Mouse (Mus musculus): ENCODE data around the gene Abca6. TPM values are rescaled to one million over a fixed set of nuclear protein-coding genes. Genes with fewer than 3 reads are reported as not detected.

Abca6 gene
- polyA plus RNA-seq, 2 experiments = 0.69 to 1.1 TPM

- ATAC-seq (ENCODE audit: low FRiP score, low read depth) (no peak), DNase-seq (ENCODE audit: low spot score) (no peak)
- Histone ChIP-seq H3K36me3 (ENCODE audit: control insufficient read depth, insufficient read depth, low read length) (no peaks in the 10 kb centered on the region), H3K4me3 (replicated peaks; ENCODE audit: low read length) (no peak overlapping the region), H3K4me2 (replicated peaks; ENCODE audit: low read depth, low read length, severe bottlenecking) (no peak overlapping the region), H3K27ac (replicated peaks; ENCODE audit: low read depth, low read length) (no peak overlapping the region), H3K9me3 (ENCODE audit: control insufficient read depth, low read length) (peaks cover 5% of the 10 kb centered on the region; the same call in 1 of the 2 replicates), H3K9ac (ENCODE audit: low read depth, low read length, severe bottlenecking) (no peak overlapping the region), H3K4me1 (ENCODE audit: control insufficient read depth, insufficient read depth, low read length) (no peaks in the 10 kb centered on the region), H3K27me3 (ENCODE audit: control insufficient read depth, insufficient read depth, low read length) (no peaks in the 10 kb centered on the region)
- no peak for TF ChIP-seq POLR2A (IDR thresholded peaks at IDR 0.05; ENCODE audit: borderline replicate concordance, extremely low read depth, insufficient read depth, insufficient read length)
- 91% methylated on average over 4 of the region's 4 CpGs for WGBS
These were observed 5.5 kb upstream of the Abca6 start for GRCm38 (mm10) chr11:110257061-110257460.

GRCm38 (mm10) chr11:110252256-110252655 is 680 bp upstream of the Abca6 start:
- DNase-seq (ENCODE audit: low spot score) = no peak

GRCm38 (mm10) chr11:110244730-110245129 is 6.8 kb downstream of the Abca6 start:
- DNase-seq (ENCODE audit: low spot score) = no peak
- Histone ChIP-seq H3K9me3 (ENCODE audit: control insufficient read depth, low read length) (no peaks in the 10 kb centered on the region), H3K4me2 (replicated peaks; ENCODE audit: low read depth, low read length, severe bottlenecking) (no peak overlapping the region), H3K36me3 (ENCODE audit: control insufficient read depth, insufficient read depth, low read length) (no peaks in the 10 kb centered on the region), H3K4me3 (replicated peaks; ENCODE audit: low read length) (no peak overlapping the region), H3K4me1 (ENCODE audit: control insufficient read depth, insufficient read depth, low read length) (no peaks in the 10 kb centered on the region), H3K9ac (ENCODE audit: low read depth, low read length, severe bottlenecking) (no peak overlapping the region), H3K27ac (replicated peaks; ENCODE audit: low read depth, low read length) (no peak overlapping the region), H3K27me3 (ENCODE audit: control insufficient read depth, insufficient read depth, low read length) (no peaks in the 10 kb centered on the region)
- WGBS = 87% methylated on average over 10 of the region's 10 CpGs
- no peak for TF ChIP-seq POLR2A (IDR thresholded peaks at IDR 0.05; ENCODE audit: borderline replicate concordance, extremely low read depth, insufficient read depth, insufficient read length)
- ATAC-seq (ENCODE audit: low FRiP score, low read depth) = no peak

More at GRCm38 (mm10) chr11:110252256-110252655, 680 bp upstream of the Abca6 start:
- ATAC-seq (ENCODE audit: low FRiP score, low read depth) = no peak
- Histone ChIP-seq H3K9ac (ENCODE audit: low read depth, low read length, severe bottlenecking) (no peak overlapping the region), H3K36me3 (ENCODE audit: control insufficient read depth, insufficient read depth, low read length) (no peaks in the 10 kb centered on the region), H3K9me3 (ENCODE audit: control insufficient read depth, low read length) (no peaks in the 10 kb centered on the region), H3K4me1 (ENCODE audit: control insufficient read depth, insufficient read depth, low read length) (no peaks in the 10 kb centered on the region), H3K27me3 (ENCODE audit: control insufficient read depth, insufficient read depth, low read length) (no peaks in the 10 kb centered on the region), H3K4me2 (replicated peaks; ENCODE audit: low read depth, low read length, severe bottlenecking) (no peak overlapping the region), H3K4me3 (replicated peaks; ENCODE audit: low read length) (no peak overlapping the region), H3K27ac (replicated peaks; ENCODE audit: low read depth, low read length) (no peak overlapping the region)
- no peak for TF ChIP-seq POLR2A (IDR thresholded peaks at IDR 0.05; ENCODE audit: borderline replicate concordance, extremely low read depth, insufficient read depth, insufficient read length)
- 83% methylated on average over 3 of the region's 3 CpGs for whole genome bisulfite sequencing

- H3K4me3 ChIP-seq (replicated peaks; ENCODE audit: low read length) = no peak overlapping the region
- 85% methylated on average over 2 of the region's 2 CpGs for WGBS
- no peaks in the 10 kb centered on the region for H3K9me3 ChIP-seq (ENCODE audit: control insufficient read depth, low read length)
- ATAC-seq (ENCODE audit: low FRiP score, low read depth) = no peak
- DNase-seq (ENCODE audit: low spot score) = no peak
- H3K4me2 ChIP-seq (replicated peaks; ENCODE audit: low read depth, low read length, severe bottlenecking) = no peak overlapping the region
- no peaks in the 10 kb centered on the region for H3K36me3 ChIP-seq (ENCODE audit: control insufficient read depth, insufficient read depth, low read length)
- no peak overlapping the region for H3K9ac ChIP-seq (ENCODE audit: low read depth, low read length, severe bottlenecking)
- no peaks in the 10 kb centered on the region for H3K4me1 ChIP-seq (ENCODE audit: control insufficient read depth, insufficient read depth, low read length)
- no peak overlapping the region for H3K27ac ChIP-seq (replicated peaks; ENCODE audit: low read depth, low read length)
- no peaks in the 10 kb centered on the region for H3K27me3 ChIP-seq (ENCODE audit: control insufficient read depth, insufficient read depth, low read length)
- no peak for TF ChIP-seq POLR2A (IDR thresholded peaks at IDR 0.05; ENCODE audit: borderline replicate concordance, extremely low read depth, insufficient read depth, insufficient read length)
These were observed 14.1 kb downstream of the Abca6 start for GRCm38 (mm10) chr11:110237466-110237865.

GRCm38 (mm10) chr11:110232975-110233374 is 18.6 kb downstream of the Abca6 start:
- no peak overlapping the region for H3K4me3 ChIP-seq (replicated peaks; ENCODE audit: low read length)
- H3K4me2 ChIP-seq (replicated peaks; ENCODE audit: low read depth, low read length, severe bottlenecking) = no peak overlapping the region

GRCm38 (mm10) chr11:110217118-110217517 is 34.5 kb downstream of the Abca6 start:
- H3K9ac ChIP-seq (ENCODE audit: low read depth, low read length, severe bottlenecking) = no peak overlapping the region
- no peaks in the 10 kb centered on the region for H3K4me1 ChIP-seq (ENCODE audit: control insufficient read depth, insufficient read depth, low read length)
- no peak for ATAC-seq (ENCODE audit: low FRiP score, low read depth)
- H3K36me3 ChIP-seq (ENCODE audit: control insufficient read depth, insufficient read depth, low read length) = no peaks in the 10 kb centered on the region
- H3K27ac ChIP-seq (replicated peaks; ENCODE audit: low read depth, low read length) = no peak overlapping the region
- no peaks in the 10 kb centered on the region for H3K27me3 ChIP-seq (ENCODE audit: control insufficient read depth, insufficient read depth, low read length)
- no peak for DNase-seq (ENCODE audit: low spot score)
- H3K4me3 ChIP-seq (replicated peaks; ENCODE audit: low read length) = no peak overlapping the region
- no peaks in the 10 kb centered on the region for H3K9me3 ChIP-seq (ENCODE audit: control insufficient read depth, low read length)
- TF ChIP-seq POLR2A (IDR thresholded peaks at IDR 0.05; ENCODE audit: borderline replicate concordance, extremely low read depth, insufficient read depth, insufficient read length) = no peak
- H3K4me2 ChIP-seq (replicated peaks; ENCODE audit: low read depth, low read length, severe bottlenecking) = no peak overlapping the region

More at GRCm38 (mm10) chr11:110232975-110233374, 18.6 kb downstream of the Abca6 start:
- Histone ChIP-seq H3K4me1 (ENCODE audit: control insufficient read depth, insufficient read depth, low read length) (no peaks in the 10 kb centered on the region), H3K27ac (replicated peaks; ENCODE audit: low read depth, low read length) (no peak overlapping the region), H3K27me3 (ENCODE audit: control insufficient read depth, insufficient read depth, low read length) (no peaks in the 10 kb centered on the region), H3K36me3 (ENCODE audit: control insufficient read depth, insufficient read depth, low read length) (no peaks in the 10 kb centered on the region), H3K9ac (ENCODE audit: low read depth, low read length, severe bottlenecking) (no peak overlapping the region), H3K9me3 (ENCODE audit: control insufficient read depth, low read length) (no peaks in the 10 kb centered on the region)
- ATAC-seq (ENCODE audit: low FRiP score, low read depth) (no peak), DNase-seq (ENCODE audit: low spot score) (no peak)
- no peak for TF ChIP-seq POLR2A (IDR thresholded peaks at IDR 0.05; ENCODE audit: borderline replicate concordance, extremely low read depth, insufficient read depth, insufficient read length)

All from limb, embryonic 14.5 days (tissue).